Mouse (Mus musculus) erythroblast, embryonic 14.5 days (primary cell): ENCODE results near the gene Fsip1. TPM values are rescaled to one million over a fixed set of nuclear protein-coding genes. Genes with fewer than 3 reads are reported as not detected.
"Not testable (repeated sequence)": the region's sequence is repeated elsewhere in the genome, so short reads cannot be mapped to it uniquely, and the experiment has no call there.

Source experiments
- H3K27me3 ChIP-seq: 2 replicates; pipeline ENCODE4 v1.6.1; 2012; ENCODE audit warnings: inconsistent platforms; ENCODE audit not compliant: control insufficient read depth
- H3K36me3 ChIP-seq: 2 replicates; pipeline ENCODE4 v1.6.1; 2012; ENCODE audit warnings: mild to moderate bottlenecking, inconsistent platforms; ENCODE audit not compliant: control insufficient read depth
- H3K4me1 ChIP-seq: 2 replicates; pipeline ENCODE4 v1.6.1; 2012; ENCODE audit warnings: inconsistent platforms; ENCODE audit not compliant: control insufficient read depth
- H3K4me3 ChIP-seq: replicated peaks from 2 replicates; pipeline ENCODE3; 2012; ENCODE audit warnings: moderate library complexity, mild to moderate bottlenecking, inconsistent platforms
- H3K9me3 ChIP-seq: 2 replicates; pipeline ENCODE4 v1.6.1; 2012; ENCODE audit warnings: low read length, inconsistent platforms, mixed read lengths; ENCODE audit not compliant: control insufficient read depth
- GATA1 ChIP-seq: IDR thresholded peaks from 2 replicates; pipeline ENCODE4 v1.6.1; 2012; ENCODE audit warnings: low read length, inconsistent platforms, mixed read lengths
- TAL1 ChIP-seq: IDR thresholded peaks from 3 replicates; pipeline ENCODE4 v1.6.1; 2012; ENCODE audit warnings: low read length, inconsistent platforms, mixed read lengths
- polyA plus RNA-seq: library from polyadenylated mRNA; stranded (reverse); fragments of >175 nt; gene quantifications from 2 replicates; pipeline ENCODE4 v1.2.3, GENCODE M21; 2012

Gene Fsip1
- polyA plus RNA-seq, 1 experiment, result not detected

GRCm38 (mm10) chr2:118148321-118149142, 108.2 kb downstream of the Fsip1 start:
- no peaks in the 10 kb centered on the region for H3K4me1 ChIP-seq
- no peaks in the 10 kb centered on the region for H3K27me3 ChIP-seq
- TF ChIP-seq TAL1, result no peak
- TF ChIP-seq GATA1, result no peak
- H3K9me3 ChIP-seq, result no peaks in the 10 kb centered on the region
- H3K4me3 ChIP-seq, result no peak overlapping the region
- H3K36me3 ChIP-seq, result no peaks in the 10 kb centered on the region

DNA sequence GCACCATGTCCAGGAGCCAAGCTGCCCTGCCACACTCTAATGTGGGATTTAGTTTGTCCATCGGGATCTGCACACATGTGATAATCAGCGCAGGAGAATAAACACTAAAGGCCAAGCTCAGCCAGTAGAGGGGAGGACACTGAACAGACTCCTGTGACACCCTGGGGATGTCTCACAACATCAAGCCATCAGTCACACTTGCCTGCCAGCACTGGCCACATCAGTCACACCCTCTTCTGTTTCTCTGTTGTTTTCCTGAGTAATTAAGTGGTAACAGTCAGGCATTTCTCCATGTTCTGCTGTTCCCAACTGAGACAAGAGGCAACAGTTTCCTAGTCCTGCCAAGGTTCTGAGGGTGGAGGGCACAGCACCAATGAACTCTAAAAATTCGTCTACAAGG, 109.0 kb downstream of the Fsip1 start:
- not testable (repeated sequence) for H3K4me1 ChIP-seq, H3K9me3 ChIP-seq, H3K36me3 ChIP-seq, H3K4me3 ChIP-seq, H3K27me3 ChIP-seq

DNA sequence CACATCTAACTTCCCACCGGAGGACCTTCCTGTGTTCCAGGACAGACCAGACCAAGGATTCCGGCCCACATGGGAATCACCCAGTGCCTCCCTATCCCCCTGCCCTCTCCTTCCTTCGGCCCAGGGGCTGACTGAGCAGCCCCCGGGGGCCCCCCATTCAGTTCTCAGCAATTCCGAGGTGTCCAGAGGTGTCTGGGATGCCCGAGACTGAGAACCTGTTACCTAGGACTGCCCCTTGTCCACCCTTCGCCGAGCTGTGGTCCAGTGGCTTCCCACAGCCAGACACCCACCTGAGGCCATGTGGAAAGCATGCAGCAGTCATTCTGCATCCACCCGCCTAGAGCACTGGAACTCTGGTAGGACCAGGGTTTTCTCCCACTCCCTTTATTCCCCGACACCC, 115.1 kb downstream of the Fsip1 start:
- no peaks in the 10 kb centered on the region for H3K36me3 ChIP-seq
- H3K9me3 ChIP-seq, result no peaks in the 10 kb centered on the region
- H3K4me1 ChIP-seq, result no peaks in the 10 kb centered on the region
- no peak overlapping the region for H3K4me3 ChIP-seq
- no peak for TF ChIP-seq GATA1
- no peaks in the 10 kb centered on the region for H3K27me3 ChIP-seq

DNA sequence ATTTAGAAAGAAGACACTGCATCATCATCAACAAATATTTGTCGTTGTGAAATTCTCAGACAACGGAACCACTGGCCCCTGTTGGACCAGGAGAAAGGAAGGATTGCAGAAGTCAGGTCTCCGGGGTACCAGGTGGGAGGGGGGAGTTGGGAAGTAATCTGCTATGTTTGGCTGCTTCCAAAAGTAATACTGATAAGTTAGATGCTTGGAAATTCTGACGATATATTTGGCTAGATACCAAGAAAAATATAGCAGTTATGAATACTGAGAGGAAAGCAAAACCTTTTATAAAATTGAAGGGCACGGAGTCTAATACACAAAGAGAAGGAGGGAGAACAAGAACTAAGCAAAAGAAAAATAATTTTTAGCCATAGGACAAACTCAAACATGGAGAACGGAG, 117.5 kb downstream of the Fsip1 start:
- TF ChIP-seq TAL1 (no peak), GATA1 (no peak)
- no peaks in the 10 kb centered on the region for H3K4me1 ChIP-seq
- H3K4me3 ChIP-seq, result no peak overlapping the region
- H3K9me3 ChIP-seq, result no peaks in the 10 kb centered on the region
- no peaks in the 10 kb centered on the region for H3K27me3 ChIP-seq
- H3K36me3 ChIP-seq, result no peaks in the 10 kb centered on the region

DNA sequence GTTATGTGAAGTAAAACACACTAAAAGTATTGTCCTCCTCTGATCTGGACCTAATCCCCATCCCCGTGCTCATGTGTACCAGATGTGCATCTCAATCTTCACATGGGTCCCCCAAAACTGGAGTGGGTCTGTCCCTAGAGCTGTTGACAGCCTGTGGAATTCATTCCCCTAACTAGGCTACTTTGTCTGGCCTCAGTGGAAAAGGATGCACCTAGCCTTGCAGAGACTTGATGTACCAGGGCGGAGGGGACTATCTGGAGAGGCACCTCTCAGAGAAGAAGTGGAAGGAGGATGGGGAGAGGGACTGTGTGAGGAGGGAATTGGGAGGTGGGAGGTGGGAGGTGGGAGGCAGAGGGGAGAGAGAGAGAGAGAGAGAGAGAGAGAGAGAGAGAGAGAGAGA, 119.0 kb downstream of the Fsip1 start:
- Histone ChIP-seq H3K27me3 (no peaks in the 10 kb centered on the region), H3K4me1 (no peaks in the 10 kb centered on the region), H3K36me3 (no peaks in the 10 kb centered on the region), H3K9me3 (no peaks in the 10 kb centered on the region), H3K4me3 (no peak overlapping the region)
- TF ChIP-seq GATA1, result no peak
- TF ChIP-seq TAL1, result no peak

DNA sequence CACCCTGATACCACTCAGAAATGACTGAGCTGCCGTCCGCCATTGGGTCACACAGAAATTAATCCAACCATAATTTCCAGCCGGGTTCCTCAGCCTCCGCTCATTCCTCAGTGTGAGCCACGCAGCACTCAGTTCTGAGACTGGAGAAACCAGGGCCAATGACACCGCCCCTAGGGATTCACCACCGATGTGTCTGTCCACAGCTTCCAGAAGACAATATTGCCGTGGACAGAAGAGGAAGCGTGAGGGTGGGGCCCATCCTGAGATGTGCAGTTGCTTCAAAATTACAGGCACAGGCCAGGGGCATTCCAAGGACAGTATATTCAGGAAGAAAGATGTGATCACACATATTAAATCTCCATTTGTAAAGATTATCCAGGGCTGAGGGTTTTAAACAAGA, 119.7 kb downstream of the Fsip1 start:
- TF ChIP-seq GATA1 (no peak), TAL1 (no peak)
- Histone ChIP-seq H3K36me3 (no peaks in the 10 kb centered on the region), H3K4me1 (no peaks in the 10 kb centered on the region), H3K27me3 (no peaks in the 10 kb centered on the region), H3K4me3 (no peak overlapping the region), H3K9me3 (no peaks in the 10 kb centered on the region)

- TF ChIP-seq TAL1, result no peak
- TF ChIP-seq GATA1, result no peak
- no peak overlapping the region for H3K4me3 ChIP-seq
- no peaks in the 10 kb centered on the region for H3K9me3 ChIP-seq
- H3K36me3 ChIP-seq, result no peaks in the 10 kb centered on the region
- no peaks in the 10 kb centered on the region for H3K27me3 ChIP-seq
- H3K4me1 ChIP-seq, result no peaks in the 10 kb centered on the region
Measured at GRCm38 (mm10) chr2:118128313-118128712, 128.5 kb downstream of the Fsip1 start.

- no peaks in the 10 kb centered on the region for H3K27me3 ChIP-seq
- H3K4me3 ChIP-seq, result no peak overlapping the region
- TF ChIP-seq GATA1 (no peak), TAL1 (no peak)
- H3K4me1 ChIP-seq, result no peaks in the 10 kb centered on the region
- no peaks in the 10 kb centered on the region for H3K36me3 ChIP-seq
- H3K9me3 ChIP-seq, result no peaks in the 10 kb centered on the region
Measured at GRCm38 (mm10) chr2:118127516-118128288, 129.1 kb downstream of the Fsip1 start.

- Histone ChIP-seq H3K4me1 (no peaks in the 10 kb centered on the region), H3K27me3 (no peaks in the 10 kb centered on the region), H3K36me3 (no peaks in the 10 kb centered on the region), H3K9me3 (no peaks in the 10 kb centered on the region), H3K4me3 (no peak overlapping the region)
- no peak for TF ChIP-seq GATA1
Measured at GRCm38 (mm10) chr2:118125943-118126470, 130.8 kb downstream of the Fsip1 start.
